Mouse (Mus musculus) erythroblast, embryonic 14.5 days (primary cell): ENCODE measurements around the gene Pigm.

ENCODE experiments used
- GATA1 ChIP-seq: IDR thresholded peaks from 2 replicates; pipeline ENCODE4 v1.6.1; 2012; ENCODE audit warnings: low read length, inconsistent platforms, mixed read lengths
- TAL1 ChIP-seq: IDR thresholded peaks from 3 replicates; pipeline ENCODE4 v1.6.1; 2012; ENCODE audit warnings: low read length, inconsistent platforms, mixed read lengths

DNA sequence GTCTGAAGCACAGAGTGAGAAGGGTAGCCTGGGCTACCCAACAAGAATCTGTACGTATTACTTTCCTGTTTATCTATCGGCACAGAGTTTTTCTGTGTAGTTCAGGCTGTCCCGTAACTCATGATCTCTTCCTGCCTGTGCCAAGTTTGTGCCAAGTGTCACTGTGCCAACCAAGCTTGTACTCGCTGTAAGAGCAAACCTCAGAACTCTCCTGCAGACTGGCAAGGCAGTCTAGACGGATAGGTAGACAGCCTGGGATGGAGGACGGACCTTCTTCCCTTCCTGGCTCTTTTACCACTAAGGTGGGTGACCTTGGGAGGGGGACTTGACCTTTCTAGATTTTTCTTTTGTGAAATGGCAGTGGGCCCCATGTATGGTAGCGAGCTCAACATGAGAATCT, 38.7 kb downstream of the Pigm start:
- no peak for TF ChIP-seq TAL1
- TF ChIP-seq GATA1 = no peak
